Mouse (Mus musculus) spleen, adult 2 months (tissue): ENCODE data around the gene Gstp3.

Source experiments
- CTCF ChIP-seq: fragments of 200-500 bp; IDR thresholded peaks from 2 replicates; pipeline ENCODE4 v1.5.1; 2011; ENCODE audit warnings: mild to moderate bottlenecking, inconsistent platforms; ENCODE audit not compliant: insufficient read depth, insufficient read length, insufficient replicate concordance; ENCODE audit errors: extremely low read depth
- POLR2A ChIP-seq: fragments of 200-500 bp; IDR thresholded peaks from 2 replicates; pipeline ENCODE4 v1.6.1; 2011; ENCODE audit warnings: low read depth, low read length, inconsistent platforms

GRCm38 (mm10) chr19:4051741-4052515 lies 7.4 kb downstream of the Gstp3 start:
- peak; percentile 77; the same call in 1 of the 2 replicates for TF ChIP-seq CTCF
- no peak for TF ChIP-seq POLR2A
